Mouse (Mus musculus) T-cell, adult 2 months (primary cell): ENCODE data around the gene Grcc10.
A peak's percentile ranks its signal among the peaks of the same experiment; 100 is the strongest.

Experiments used
- DNase-seq: peaks from one replicate; pipeline ENCODE4 v3.0.0; 2022; ENCODE audit warnings: low spot score

Grcc10 gene

DNA sequence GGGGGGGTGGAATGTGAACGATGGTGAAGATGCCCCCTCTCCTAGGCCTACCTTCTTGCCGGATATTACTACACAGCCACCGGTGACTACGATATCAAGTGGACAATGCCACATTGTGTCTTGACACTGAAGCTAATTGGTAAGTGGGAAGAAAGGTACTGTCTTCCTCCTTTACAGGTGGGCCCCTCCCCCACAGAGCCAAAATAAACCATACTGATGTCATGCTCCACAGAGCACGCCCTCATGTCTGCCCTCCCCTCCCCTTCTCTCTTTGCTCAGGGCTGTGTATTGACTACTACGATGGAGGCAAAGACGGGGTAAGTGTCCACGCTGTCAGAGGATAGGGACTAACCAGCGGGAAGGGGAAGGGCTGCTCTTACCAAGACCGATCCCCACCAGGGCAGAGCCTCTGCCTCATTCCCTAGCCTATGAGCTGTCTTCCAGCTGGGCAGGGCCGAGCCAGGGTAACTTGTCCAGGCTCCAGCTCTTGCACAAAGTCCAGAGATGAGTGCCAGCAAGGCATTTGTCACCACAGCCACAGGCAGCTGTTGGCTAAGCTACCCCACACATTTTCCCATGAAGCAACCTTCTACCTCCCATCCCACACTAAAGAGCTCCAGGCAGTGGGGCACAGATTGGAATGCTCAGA lies 41.1 kb downstream of the Grcc10 start:
- no peak for DNase-seq

DNA sequence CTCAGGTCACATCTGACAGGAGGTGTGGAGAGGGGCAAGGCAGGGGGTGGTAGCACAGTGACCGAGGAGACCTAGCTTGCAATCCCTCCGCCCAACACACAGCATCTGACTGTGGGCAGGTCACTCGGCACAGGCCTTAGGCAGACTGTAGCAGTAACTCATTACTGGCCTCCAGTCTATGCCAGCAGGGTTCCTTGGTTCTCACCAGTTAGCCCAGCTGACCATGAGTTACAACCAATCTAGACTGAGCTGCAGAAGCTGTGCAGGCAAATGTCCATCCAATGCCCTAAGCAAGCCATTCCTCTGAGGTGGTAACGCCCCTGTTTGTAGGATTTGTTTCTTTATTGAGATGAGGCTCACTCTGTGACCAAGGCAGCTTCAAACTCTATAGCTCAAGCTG lies 41.8 kb downstream of the Grcc10 start:
- no peak for DNase-seq

DNA sequence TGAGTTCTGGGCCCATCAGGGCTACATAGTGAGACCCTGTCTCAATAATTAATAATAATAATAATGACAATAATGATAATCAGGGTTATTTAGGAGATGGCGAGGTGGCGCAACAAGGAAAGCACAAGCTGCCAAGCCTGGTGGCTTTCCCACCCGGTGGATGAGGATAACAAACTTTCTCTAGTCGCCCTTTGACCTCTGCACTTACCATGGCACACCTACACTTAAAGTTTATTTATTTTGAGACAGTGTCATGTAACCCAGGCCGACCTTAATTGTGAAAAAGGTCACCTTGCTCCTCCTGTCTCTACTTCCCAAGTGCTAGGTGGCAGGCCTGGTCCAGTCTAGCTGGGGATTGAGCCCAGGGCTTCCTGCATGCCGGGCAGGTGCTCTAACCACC lies 42.4 kb downstream of the Grcc10 start:
- no peak for DNase-seq

DNA sequence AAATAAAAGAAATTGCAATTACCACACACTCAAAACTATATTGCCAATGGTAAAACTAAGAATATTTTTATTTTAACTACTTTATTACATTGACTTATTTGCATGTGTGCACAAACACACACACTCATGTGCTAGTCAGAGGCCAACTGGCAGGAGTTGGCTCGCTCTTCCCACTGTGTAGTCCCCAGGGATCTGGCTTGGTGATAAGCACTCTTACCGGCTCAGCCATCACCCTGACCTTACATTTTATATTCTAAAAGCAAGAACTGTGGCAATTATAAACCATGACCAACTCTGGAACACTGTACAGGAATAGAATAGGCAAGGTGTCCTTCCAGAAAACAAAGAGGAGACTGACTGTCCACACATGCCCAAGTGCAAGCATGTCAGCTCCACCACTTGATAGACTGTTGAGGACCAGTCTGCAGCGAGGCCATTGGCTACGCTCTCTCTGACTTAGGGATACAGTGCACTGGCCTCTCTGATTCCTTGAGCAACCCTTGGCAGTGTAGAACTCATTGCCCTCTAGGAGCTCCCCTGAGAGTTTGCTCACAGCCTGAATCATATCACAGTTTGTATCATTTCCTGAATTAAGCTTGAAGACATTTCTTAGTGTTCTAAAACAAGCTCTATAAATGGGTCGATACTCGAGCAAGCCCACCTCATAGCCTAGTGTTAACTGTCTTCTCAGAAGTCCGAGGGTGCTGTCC lies 44.6 kb downstream of the Grcc10 start:
- no peak for DNase-seq

DNA sequence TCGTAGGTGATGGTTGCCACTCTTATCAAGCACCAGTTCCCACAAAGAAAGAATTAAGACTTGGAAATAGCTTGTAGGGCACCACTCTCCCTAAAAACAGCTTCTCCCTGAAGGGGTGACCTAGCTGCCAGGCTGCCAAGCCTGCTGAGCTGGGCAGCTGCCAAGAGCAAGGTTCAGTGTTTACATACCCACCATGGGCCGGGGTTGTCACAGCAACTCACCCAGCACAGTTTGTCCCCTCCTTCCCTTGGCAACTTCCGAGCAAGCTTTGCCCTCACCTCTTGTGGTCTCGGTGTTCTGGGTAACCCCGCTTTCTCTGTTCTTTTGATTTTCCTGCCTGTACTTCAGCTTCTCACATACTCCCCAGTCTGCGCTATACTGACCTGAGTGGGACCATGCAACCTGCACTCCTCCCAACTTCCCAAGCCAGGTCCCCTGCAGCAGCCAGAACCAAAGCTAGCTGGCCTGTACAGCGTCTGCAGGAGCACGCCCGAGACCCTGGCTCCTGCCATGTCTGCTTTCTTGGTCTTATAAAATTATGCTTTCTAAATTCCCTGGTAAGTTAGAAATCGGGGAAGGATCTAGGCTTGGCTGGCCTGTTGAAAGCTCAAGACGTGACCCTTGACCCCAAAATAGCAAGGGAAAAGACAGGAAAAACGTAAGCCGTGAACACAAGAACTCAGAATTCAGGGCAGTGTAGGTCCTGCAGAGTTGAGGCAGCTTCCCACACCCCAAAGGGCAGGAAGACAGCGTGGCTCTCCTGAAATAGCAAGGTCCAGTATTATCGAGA lies 46.8 kb downstream of the Grcc10 start:
- DNase-seq = peak; percentile 85

DNA sequence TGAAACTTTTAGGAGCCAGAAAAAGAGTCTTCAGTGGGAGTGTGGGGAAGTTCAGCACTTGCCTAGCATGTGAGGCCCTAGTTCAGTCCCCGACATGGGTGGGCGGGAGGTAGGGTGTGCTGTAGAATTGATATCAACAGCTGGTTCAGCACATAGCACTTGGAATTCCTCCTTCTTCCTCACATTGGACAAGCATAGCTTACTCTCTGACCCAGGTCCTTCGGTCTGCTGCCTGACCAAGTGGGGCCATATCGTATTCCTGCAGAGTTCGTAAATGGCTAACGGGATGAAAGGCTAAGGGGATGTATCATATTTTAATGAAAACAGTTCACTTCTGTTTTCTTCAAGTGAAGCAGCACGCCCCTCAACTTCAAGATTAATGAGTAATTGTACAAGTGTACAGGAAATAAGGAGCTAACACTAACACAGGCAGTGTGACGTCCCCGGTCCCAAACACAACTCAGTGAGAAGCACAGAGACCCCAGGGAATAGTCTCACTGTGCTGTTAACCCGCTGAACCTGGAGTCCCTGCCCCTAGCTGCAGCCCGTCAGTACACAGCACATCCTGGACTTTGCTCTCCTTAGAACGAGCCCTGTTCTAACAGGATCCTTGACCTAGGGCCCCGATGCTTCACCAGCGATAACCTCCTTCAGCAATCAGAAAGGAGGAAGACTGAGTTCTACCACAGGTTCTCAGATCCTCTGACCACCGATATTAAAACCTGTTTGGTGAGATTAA lies 47.8 kb downstream of the Grcc10 start:
- DNase-seq = no peak

DNA sequence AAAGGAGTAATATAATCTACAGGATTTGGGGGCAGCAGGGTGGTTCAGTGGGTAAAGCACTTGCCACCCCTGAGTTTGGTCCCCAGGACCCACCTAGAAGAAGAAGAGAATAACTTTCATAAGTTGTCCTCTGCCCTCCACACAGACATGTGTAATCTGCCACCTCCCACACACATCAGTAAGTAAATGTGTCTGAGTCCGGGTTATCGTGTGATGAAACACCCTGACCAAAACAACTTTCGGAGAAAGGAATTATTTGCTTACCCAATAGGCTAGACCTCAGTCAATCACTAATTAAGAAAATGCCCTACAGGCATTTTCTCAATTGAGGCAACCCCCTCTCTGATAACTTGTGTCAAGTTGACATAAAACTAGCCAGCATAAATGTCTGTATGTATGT lies 50.7 kb downstream of the Grcc10 start:
- no peak for DNase-seq
